Mouse (Mus musculus) G1E (cell line): ENCODE data around the gene Celf2. TPM values are rescaled to one million over a fixed set of nuclear protein-coding genes. Genes with fewer than 3 reads are reported as not detected.

Source experiments
- ATAC-seq: 2 replicates; pipeline ENCODE4 v1.8.0; 2016; ENCODE audit warnings: mild to moderate bottlenecking; ENCODE audit not compliant: insufficient number of reproducible peaks, poor library complexity, low FRiP score, severe bottlenecking; ENCODE audit errors: extremely low read depth
- DNase-seq: peaks from one replicate; pipeline ENCODE4 v3.0.0; 2012; ENCODE audit warnings: low spot score
- H3K27me3 ChIP-seq: 2 replicates; pipeline ENCODE4 v1.6.1; 2012; ENCODE audit warnings: mild to moderate bottlenecking, low read length, inconsistent platforms; ENCODE audit not compliant: insufficient read depth
- H3K36me3 ChIP-seq: replicated peaks from 2 replicates; pipeline ENCODE3; 2012; ENCODE audit warnings: mild to moderate bottlenecking, inconsistent platforms
- H3K4me1 ChIP-seq: 2 replicates; pipeline ENCODE4 v1.6.1; 2012; ENCODE audit warnings: low read depth, low read length, inconsistent platforms, mixed read lengths; ENCODE audit not compliant: insufficient read depth
- H3K4me3 ChIP-seq: 2 replicates; pipeline ENCODE4 v1.5.1; 2012; ENCODE audit warnings: low read depth, mild to moderate bottlenecking, inconsistent platforms, low read length, moderate library complexity, mixed read lengths
- H3K9me3 ChIP-seq: replicated peaks from 2 replicates; pipeline ENCODE4 v1.6.1; 2012; ENCODE audit warnings: inconsistent platforms
- CTCF ChIP-seq: IDR thresholded peaks from 2 replicates; pipeline ENCODE4 v1.5.1; 2012; ENCODE audit warnings: low read depth, low read length, inconsistent platforms, mixed read lengths
- GATA1 ChIP-seq: IDR thresholded peaks from 2 replicates; pipeline ENCODE4 v1.6.1; 2012; ENCODE audit warnings: borderline replicate concordance, low read length, inconsistent platforms, mixed read lengths
- GATA2 ChIP-seq: IDR thresholded peaks from 2 replicates; pipeline ENCODE4 v1.6.1; 2012; ENCODE audit warnings: low read depth, low read length, inconsistent platforms, borderline replicate concordance
- POLR2AphosphoS5 ChIP-seq: IDR thresholded peaks from 2 replicates; pipeline ENCODE4 v1.6.1; 2012; ENCODE audit warnings: low read depth, low read length, inconsistent platforms; ENCODE audit not compliant: insufficient replicate concordance
- TAL1 ChIP-seq: conservative IDR thresholded peaks from 2 replicates; pipeline ENCODE4 v1.6.1; 2012; ENCODE audit warnings: low read depth, low read length, inconsistent platforms, mixed read lengths
- polyA plus RNA-seq: library from polyadenylated mRNA; stranded (reverse); fragments of >175 nt; gene quantifications from 2 replicates; pipeline ENCODE4 v1.2.3, GENCODE M21; 2012
- total RNA-seq, 2 experiments: library from RNA; stranded (forward) in 1 of 2; stranded (reverse) in 1 of 2; fragments of 200-1000 nt in 1 of 2; fragments of >200 nt in 1 of 2; fragmentation: Nextera tagmentation in 1 of 2; gene quantifications; 2 replicates each; pipeline ENCODE4 v1.2.3; 2014 to 2017

Gene Celf2
- total and polyA plus RNA-seq, 3 experiments: 0.86 to 45.1 (median 14.2) TPM

DNA sequence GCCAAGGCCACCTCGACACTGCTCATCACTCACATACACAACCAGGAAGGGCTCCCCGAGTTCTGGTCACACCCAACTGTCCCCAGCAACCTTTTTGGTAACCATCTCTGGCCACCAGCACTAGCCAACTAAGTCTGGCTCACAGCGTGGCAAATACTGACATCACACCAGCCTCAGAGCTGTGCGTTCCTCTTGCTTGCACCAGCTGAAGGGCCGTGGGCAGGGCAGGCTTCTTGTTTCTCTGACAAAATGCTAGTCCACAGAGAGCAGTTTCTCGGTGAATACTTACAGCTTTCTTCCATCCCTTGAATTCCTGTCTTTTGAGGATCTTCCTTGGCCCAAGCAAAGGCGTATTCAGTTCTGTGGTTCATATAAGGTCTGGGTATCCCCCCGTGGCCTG is 565.7 kb downstream of the Celf2 start:
- Histone ChIP-seq H3K36me3 (no peaks in the 10 kb centered on the region), H3K4me3 (no peak overlapping the region), H3K27me3 (no peaks in the 10 kb centered on the region), H3K4me1 (no peaks in the 10 kb centered on the region), H3K9me3 (no peaks in the 10 kb centered on the region)
- DNase-seq (no peak), ATAC-seq (no peak)
- TF ChIP-seq POLR2AphosphoS5 (no peak), GATA1 (no peak), GATA2 (no peak), TAL1 (no peak), CTCF (no peak)

DNA sequence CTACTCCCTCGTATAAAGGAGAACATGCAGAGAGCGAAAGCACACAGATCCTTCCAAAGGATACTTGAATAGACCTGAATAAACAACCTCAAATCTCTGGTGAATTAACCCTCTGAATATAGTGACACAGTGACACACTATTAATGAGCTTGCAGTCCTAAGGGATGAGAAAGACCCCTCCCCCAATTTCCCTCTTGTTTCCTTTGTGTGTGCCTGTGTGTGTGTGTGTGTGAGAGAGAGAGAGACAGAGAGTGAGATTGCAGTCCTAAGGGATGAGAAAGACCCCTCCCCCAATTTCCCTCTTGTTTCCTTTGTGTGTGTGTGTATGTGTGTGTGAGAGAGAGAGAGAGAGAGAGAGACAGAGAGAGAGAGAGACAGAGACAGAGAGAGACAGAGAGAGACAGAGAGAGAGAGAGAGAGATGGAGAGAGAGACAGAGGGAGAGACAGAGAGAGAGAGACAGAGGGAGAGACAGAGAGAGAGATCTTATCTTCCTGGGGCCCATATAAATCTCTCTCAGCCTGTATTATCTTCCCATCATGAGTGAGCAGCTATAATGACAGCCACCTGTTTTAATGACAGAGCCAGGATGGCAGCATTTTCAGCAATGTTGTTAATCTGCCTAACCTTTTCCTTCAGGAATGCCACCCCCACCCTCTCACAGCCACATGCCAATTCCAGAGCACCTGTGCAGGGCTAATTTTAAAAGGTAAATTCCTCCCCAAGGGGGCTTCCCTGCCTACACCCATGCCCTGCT is 566.5 kb downstream of the Celf2 start:
- no peak for ATAC-seq
- no peak for DNase-seq
- Histone ChIP-seq H3K27me3 (no peaks in the 10 kb centered on the region), H3K9me3 (no peaks in the 10 kb centered on the region), H3K36me3 (no peaks in the 10 kb centered on the region), H3K4me3 (no peak overlapping the region), H3K4me1 (no peaks in the 10 kb centered on the region)
- no peak for TF ChIP-seq POLR2AphosphoS5
- no peak for TF ChIP-seq CTCF
- no peak for TF ChIP-seq GATA2
- no peak for TF ChIP-seq TAL1
- no peak for TF ChIP-seq GATA1

DNA sequence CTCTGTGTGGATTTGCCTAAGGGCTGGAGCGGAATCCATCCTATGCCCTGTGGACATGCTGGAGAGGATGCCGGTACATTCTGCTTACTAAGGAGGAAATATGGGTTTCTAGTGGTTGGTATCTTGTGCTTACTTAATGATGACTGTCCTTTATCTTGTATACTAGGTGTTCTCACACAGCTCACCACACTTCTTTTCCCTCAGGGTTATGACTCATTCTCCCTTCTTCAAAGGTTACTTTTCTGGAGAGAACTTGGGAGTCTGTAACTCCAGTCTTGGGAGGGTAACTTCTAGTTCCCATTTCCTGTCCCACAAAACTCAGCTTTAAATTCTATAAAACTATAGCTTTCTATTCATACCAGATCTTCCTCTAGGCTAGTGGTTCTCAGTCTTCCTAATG is 570.2 kb downstream of the Celf2 start:
- TF ChIP-seq GATA1: no peak
- TF ChIP-seq CTCF: no peak
- no peak for TF ChIP-seq TAL1
- no peak for TF ChIP-seq POLR2AphosphoS5
- TF ChIP-seq GATA2: no peak

DNA sequence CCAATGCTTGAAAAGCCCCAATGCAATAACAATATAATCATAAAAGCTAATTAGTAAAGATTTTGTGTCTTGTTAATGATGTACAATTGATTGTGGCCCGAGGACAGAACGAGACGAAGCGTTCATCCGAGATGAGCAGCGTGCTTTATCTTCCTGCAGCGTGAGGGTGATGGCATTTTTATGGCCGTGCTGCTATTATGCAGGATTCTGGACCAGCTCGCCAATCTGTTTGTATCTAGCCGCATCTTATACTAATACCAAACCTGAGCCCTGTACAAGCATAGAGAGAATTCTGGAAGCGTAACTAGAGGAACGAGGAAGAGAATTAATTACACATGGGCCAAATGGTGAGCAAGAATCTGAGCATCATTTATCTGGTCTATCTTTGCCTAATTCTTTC is 576.2 kb downstream of the Celf2 start:
- H3K9me3 ChIP-seq: no peaks in the 10 kb centered on the region
- no peak for ATAC-seq

More for the DNA sequence above, 570.2 kb downstream of the Celf2 start:
- H3K27me3 ChIP-seq: no peaks in the 10 kb centered on the region
- no peaks in the 10 kb centered on the region for H3K4me1 ChIP-seq
- DNase-seq (no peak), ATAC-seq (no peak)
- H3K9me3 ChIP-seq: no peaks in the 10 kb centered on the region
- no peak overlapping the region for H3K4me3 ChIP-seq
- no peaks in the 10 kb centered on the region for H3K36me3 ChIP-seq

DNA sequence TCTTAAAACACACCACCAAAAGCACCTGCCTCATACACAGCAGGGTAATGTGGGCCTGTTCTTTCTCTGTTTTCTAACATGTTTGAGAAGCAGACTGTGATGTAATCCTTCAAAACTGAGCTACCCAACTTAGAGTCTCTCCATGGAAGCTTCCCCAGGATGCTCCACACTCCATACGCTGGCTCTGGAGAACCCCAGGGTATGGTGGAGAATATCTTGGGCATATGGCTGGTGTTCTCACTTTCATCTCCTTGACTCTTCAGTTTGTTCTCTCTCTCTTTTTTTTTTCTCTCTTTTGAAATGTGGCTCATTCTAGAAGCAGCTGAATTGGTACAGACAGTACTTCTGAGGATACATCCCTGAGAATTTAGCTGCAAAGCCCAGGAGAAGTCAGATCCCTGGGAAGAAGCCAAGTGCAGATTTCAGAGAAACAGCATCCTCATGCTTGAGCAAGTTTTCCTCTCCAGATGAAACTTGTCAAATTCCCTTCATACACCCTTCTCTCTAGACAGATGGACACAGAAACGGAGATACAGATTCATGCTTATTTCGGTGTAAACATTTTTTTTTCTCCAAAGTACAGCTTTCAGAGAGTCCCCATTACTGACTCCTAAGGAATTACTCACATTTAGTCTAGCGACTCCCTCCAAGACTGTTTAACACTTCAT is 581.5 kb downstream of the Celf2 start:
- Histone ChIP-seq H3K27me3 (no peaks in the 10 kb centered on the region), H3K36me3 (no peaks in the 10 kb centered on the region), H3K4me3 (no peak overlapping the region), H3K9me3 (no peaks in the 10 kb centered on the region), H3K4me1 (no peaks in the 10 kb centered on the region)
- no peak for DNase-seq
- no peak for ATAC-seq
- TF ChIP-seq POLR2AphosphoS5 (no peak), CTCF (no peak), GATA1 (no peak), TAL1 (no peak), GATA2 (no peak)

More for the DNA sequence above, 576.2 kb downstream of the Celf2 start:
- no peak overlapping the region for H3K4me3 ChIP-seq
- H3K4me1 ChIP-seq: no peaks in the 10 kb centered on the region
- no peak for DNase-seq
- H3K36me3 ChIP-seq: no peaks in the 10 kb centered on the region
- TF ChIP-seq CTCF: no peak
- no peak for TF ChIP-seq TAL1
- TF ChIP-seq GATA2: no peak
- no peak for TF ChIP-seq POLR2AphosphoS5
- TF ChIP-seq GATA1: no peak
- H3K27me3 ChIP-seq: no peaks in the 10 kb centered on the region

DNA sequence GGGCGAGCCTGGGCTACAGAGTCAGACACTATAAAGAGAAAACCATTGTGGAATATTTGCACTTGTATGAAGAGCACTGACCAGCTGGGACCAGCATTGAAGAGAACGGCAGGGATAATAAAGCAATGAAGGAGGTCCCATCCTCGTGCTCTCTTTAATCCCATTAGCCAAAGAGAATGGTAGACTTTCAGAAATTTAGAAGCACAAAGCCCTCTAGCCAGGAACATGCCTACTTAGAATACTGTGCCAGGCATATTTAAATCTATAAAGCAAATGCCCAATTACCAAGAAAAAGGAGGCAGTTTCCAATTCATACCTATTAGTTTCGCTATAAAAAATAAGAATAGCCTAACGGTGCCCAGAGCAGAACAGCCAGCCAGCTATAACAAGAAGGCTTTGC is 583.9 kb downstream of the Celf2 start:
- no peaks in the 10 kb centered on the region for H3K4me1 ChIP-seq
- H3K36me3 ChIP-seq: no peaks in the 10 kb centered on the region
- TF ChIP-seq CTCF (no peak), TAL1 (no peak), GATA1 (no peak), GATA2 (no peak), POLR2AphosphoS5 (no peak)
- DNase-seq (no peak), ATAC-seq (no peak)
- no peaks in the 10 kb centered on the region for H3K9me3 ChIP-seq
- no peak overlapping the region for H3K4me3 ChIP-seq
- no peaks in the 10 kb centered on the region for H3K27me3 ChIP-seq
